Mouse (Mus musculus) heart, embryonic 15.5 days (tissue): Measurements from ENCODE around the gene Pygm. TPM values are rescaled to one million over a fixed set of nuclear protein-coding genes. Genes with fewer than 3 reads are reported as not detected.
A peak's percentile ranks its signal among the peaks of the same experiment; 100 is the strongest.

ENCODE experiments used
- ATAC-seq: fragments of 200-750 bp; cut with Nextera tagmentation; replicated peaks from 2 replicates; pipeline ENCODE4 v1.8.0; 2017; ENCODE audit warnings: low read depth, moderate TSS enrichment; ENCODE audit not compliant: insufficient number of reproducible peaks, insufficient read depth, low FRiP score
- H3K27ac ChIP-seq: fragments of 300-500 bp; sonication (generic); 2 replicates; pipeline ENCODE4 v1.5.1; 2015; ENCODE audit warnings: mild to moderate bottlenecking, inconsistent platforms
- H3K27me3 ChIP-seq: fragments of 300-500 bp; sonication (generic); 2 replicates; pipeline ENCODE4 v1.6.1; 2015; ENCODE audit warnings: inconsistent platforms
- H3K36me3 ChIP-seq: fragments of 300-500 bp; sonication (generic); 2 replicates; pipeline ENCODE4 v1.6.1; 2015; ENCODE audit warnings: mild to moderate bottlenecking, inconsistent platforms
- H3K4me1 ChIP-seq: fragments of 300-500 bp; sonication (generic); replicated peaks from 2 replicates; pipeline ENCODE4 v1.6.1; 2015; ENCODE audit warnings: inconsistent platforms
- H3K4me2 ChIP-seq: fragments of 300-500 bp; sonication (generic); 2 replicates; pipeline ENCODE4 v1.6.1; 2015; ENCODE audit warnings: inconsistent platforms, mild to moderate bottlenecking, moderate library complexity
- H3K4me3 ChIP-seq: fragments of 300-500 bp; sonication (generic); 2 replicates; pipeline ENCODE4 v1.5.1; 2015; ENCODE audit warnings: mild to moderate bottlenecking, inconsistent platforms
- H3K9ac ChIP-seq: fragments of 300-500 bp; sonication (generic); 2 replicates; pipeline ENCODE4 v1.6.1; 2015; ENCODE audit warnings: mild to moderate bottlenecking, inconsistent platforms
- H3K9me3 ChIP-seq: fragments of 300-500 bp; sonication (generic); replicated peaks from 2 replicates; pipeline ENCODE4 v1.6.1; 2016; ENCODE audit warnings: inconsistent platforms
- WGBS: fragments of 180-500 bp; shearing (Covaris S2); methylation state at CpG from one replicate; pipeline ENCODE4 v1.1.7; 2015; ENCODE audit warnings: mixed read lengths; 5-methylcytosine and 5-hydroxymethylcytosine counted together
- polyA plus RNA-seq: library from polyadenylated mRNA; unstranded; fragments of >200 nt; fragmentation: Nextera tagmentation; extraction: Ambion mirVana; gene quantifications from 2 replicates; pipeline ENCODE4 v1.2.1, GENCODE M21; 2015

The Pygm gene
- polyA plus RNA-seq, 1 experiment from 2014 or later, result 297 TPM

DNA sequence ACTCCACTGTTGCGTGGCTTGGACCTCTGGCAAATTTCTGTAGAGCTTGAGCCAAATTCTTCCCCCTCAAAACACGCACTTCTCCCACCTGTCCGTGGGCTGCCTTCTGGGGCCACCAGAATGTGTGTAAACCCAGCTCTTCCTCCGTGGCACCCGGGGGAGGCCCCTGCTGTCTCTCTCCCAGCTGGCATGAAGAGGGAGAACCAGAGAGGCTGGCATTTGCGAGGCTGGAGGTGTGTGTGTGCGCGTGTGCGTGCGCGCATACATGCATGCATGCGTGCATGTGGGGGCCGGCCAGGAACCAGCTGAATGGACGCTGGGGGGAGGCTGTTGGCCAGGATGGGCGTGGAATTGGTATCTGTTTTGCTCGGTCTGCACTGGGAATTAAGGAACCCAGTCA lies 39.0 kb downstream of the Pygm start:
- H3K36me3 ChIP-seq, result no peaks in the 10 kb centered on the region
- no peak overlapping the region for H3K27ac ChIP-seq
- peaks cover 97% of the 10 kb centered on the region for H3K27me3 ChIP-seq
- WGBS, result 79% methylated on average over 16 of the region's 16 CpGs
- H3K9ac ChIP-seq, result no peak overlapping the region
- H3K4me2 ChIP-seq, result no peak overlapping the region
- no peaks in the 10 kb centered on the region for H3K9me3 ChIP-seq
- H3K4me3 ChIP-seq, result no peak overlapping the region
- H3K4me1 ChIP-seq, result peaks cover 13% of the 10 kb centered on the region
- ATAC-seq, result no peak

GRCm38 (mm10) chr19:6424137-6424881 lies 40.1 kb downstream of the Pygm start:
- no peak for ATAC-seq
- H3K4me3 ChIP-seq, result no peak overlapping the region
- H3K4me1 ChIP-seq, result peaks cover 15% of the 10 kb centered on the region
- no peak overlapping the region for H3K9ac ChIP-seq
- H3K27me3 ChIP-seq, result peaks cover 97% of the 10 kb centered on the region
- no peaks in the 10 kb centered on the region for H3K9me3 ChIP-seq
- H3K36me3 ChIP-seq, result no peaks in the 10 kb centered on the region
- H3K4me2 ChIP-seq, result no peak overlapping the region
- no peak overlapping the region for H3K27ac ChIP-seq
- 51% methylated on average over 8 of the region's 8 CpGs for WGBS

GRCm38 (mm10) chr19:6425595-6425994 lies 41.4 kb downstream of the Pygm start:
- no peaks in the 10 kb centered on the region for H3K36me3 ChIP-seq
- H3K4me2 ChIP-seq, result no peak overlapping the region
- no peaks in the 10 kb centered on the region for H3K9me3 ChIP-seq
- no peak overlapping the region for H3K27ac ChIP-seq
- peaks cover 15% of the 10 kb centered on the region for H3K4me1 ChIP-seq
- 46% methylated on average over 5 of the region's 5 CpGs for WGBS
- ATAC-seq, result no peak
- no peak overlapping the region for H3K9ac ChIP-seq
- H3K4me3 ChIP-seq, result no peak overlapping the region
- peaks cover 97% of the 10 kb centered on the region for H3K27me3 ChIP-seq

DNA sequence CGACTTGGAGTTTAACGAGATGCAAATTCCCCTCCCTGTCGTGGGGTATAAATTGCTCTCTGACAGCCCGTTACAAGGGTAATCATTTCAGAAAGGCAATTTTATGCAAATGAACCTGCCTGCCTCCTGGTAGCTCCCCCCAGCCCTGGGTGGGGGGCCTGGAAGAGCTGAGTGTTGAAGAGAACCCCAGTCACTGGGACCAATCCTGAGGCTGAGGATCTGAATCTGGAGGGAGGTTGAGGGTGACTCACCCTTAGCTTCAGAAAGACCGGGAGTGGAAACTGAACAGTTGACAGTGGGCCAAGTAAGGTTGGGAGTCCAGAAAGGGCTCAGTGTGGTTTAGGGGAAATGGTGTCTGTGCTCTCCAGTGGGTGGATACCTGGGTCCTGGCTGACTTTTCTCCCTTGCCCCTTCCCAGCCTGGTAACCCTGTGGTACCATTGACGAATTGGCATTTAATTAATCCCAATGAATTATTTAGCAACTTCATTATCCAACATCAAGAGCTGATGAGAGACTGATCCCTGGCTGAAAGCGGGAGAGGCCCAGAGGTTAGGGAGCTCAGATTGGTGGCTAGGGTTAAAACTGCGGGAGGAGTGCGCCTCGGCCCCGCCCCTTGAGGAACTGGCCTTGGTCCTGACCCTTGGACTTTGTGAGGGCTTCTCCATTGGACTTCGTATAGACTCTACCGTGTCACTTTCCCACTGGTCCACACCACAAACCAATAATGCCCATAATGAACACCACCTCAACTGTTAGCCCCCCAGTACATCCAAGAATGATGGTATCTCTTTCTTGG lies 42.7 kb downstream of the Pygm start:
- 22% methylated on average over 13 of the region's 13 CpGs for WGBS
- H3K4me2 ChIP-seq, result no peak overlapping the region
- H3K36me3 ChIP-seq, result no peaks in the 10 kb centered on the region
- no peak overlapping the region for H3K4me3 ChIP-seq
- H3K9me3 ChIP-seq, result no peaks in the 10 kb centered on the region
- peaks cover 15% of the 10 kb centered on the region for H3K4me1 ChIP-seq
- peaks cover 97% of the 10 kb centered on the region for H3K27me3 ChIP-seq
- no peak overlapping the region for H3K9ac ChIP-seq
- H3K27ac ChIP-seq, result no peak overlapping the region
- no peak for ATAC-seq

DNA sequence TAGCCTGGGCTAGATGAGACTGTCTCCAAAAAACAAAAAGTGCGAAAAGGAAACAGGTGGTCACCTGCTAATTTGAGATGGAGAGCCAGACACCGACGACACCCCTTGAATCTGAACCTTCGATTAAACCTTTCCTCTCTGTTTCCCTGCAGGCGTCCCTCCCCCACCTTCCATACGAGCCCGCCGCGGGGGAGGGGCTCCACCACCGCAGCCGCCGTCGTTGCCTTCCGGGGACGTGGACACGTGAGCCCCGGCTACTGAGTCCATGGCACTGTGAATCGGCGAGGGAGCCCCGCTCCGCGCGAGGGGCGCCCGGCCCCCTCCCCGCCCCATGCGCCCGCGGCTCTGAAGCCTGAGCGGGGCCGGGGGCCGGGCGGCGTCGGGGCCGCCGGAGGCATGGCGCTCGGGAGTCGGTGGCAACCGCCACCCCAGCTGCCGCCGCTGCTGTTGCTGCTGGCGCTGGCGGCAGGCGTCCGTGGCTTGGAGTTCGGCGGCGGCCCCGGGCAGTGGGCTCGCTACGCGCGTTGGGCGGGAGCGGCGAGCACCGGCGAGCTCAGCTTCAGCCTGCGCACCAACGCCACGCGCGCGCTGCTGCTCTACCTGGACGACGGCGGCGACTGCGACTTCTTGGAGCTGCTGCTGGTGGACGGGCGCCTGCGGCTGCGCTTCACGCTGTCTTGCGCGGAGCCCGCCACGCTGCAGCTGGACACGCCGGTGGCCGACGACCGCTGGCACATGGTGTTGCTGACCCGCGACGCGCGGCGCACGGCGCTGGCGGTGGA lies 43.6 kb downstream of the Pygm start:
- peak overlapping the region; percentile 39 for H3K4me3 ChIP-seq
- H3K27ac ChIP-seq, result no peak overlapping the region
- no peaks in the 10 kb centered on the region for H3K36me3 ChIP-seq
- no peaks in the 10 kb centered on the region for H3K9me3 ChIP-seq
- no peak overlapping the region for H3K9ac ChIP-seq
- under 1% methylated on average over 94 of the region's 94 CpGs for WGBS
- peaks cover 96% of the 10 kb centered on the region for H3K27me3 ChIP-seq
- H3K4me1 ChIP-seq, result peaks cover 15% of the 10 kb centered on the region
- ATAC-seq, result no peak
- peak overlapping the region; percentile 55 for H3K4me2 ChIP-seq

DNA sequence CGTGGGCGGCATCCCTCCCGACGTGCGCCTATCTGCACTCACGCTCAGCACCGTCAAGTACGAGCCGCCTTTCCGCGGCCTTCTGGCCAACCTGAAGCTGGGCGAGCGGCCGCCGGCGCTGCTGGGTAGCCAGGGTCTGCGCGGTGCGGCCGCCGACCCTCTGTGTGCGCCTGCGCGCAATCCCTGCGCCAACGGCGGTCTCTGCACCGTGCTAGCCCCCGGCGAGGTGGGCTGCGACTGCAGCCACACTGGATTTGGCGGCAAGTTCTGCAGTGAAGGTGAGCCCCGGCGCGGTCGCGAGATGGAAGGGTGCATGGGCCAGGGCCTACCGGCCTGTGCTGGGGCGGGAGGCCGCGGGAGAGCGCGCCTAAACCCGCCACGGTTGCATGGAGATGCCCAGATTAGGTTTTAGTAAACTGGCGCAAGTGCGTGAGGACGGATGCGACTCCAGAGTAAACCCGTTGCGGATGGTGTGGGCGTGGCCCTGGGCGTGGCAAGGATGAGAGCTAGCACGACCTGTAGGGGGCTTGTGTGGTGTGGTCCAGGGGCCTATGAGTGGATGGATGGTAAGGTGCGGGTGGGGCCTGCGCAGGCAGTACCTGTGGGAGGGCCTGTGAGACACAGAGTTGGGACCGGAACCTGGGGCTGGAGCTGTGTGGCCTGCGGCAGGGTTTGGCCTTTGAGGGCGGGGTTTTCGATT lies 44.5 kb downstream of the Pygm start:
- peak overlapping the region; percentile 55 for H3K4me2 ChIP-seq
- H3K27ac ChIP-seq, result no peak overlapping the region
- H3K9ac ChIP-seq, result no peak overlapping the region
- 0 out of 2 replicates have a peak, but pooled peaks have one; percentile 9 for ATAC-seq
- under 1% methylated on average over 60 of the region's 60 CpGs for WGBS
- peak overlapping the region; percentile 39 for H3K4me3 ChIP-seq
- H3K9me3 ChIP-seq, result no peaks in the 10 kb centered on the region
- H3K4me1 ChIP-seq, result peaks cover 15% of the 10 kb centered on the region
- H3K36me3 ChIP-seq, result no peaks in the 10 kb centered on the region
- peaks cover 90% of the 10 kb centered on the region for H3K27me3 ChIP-seq

DNA sequence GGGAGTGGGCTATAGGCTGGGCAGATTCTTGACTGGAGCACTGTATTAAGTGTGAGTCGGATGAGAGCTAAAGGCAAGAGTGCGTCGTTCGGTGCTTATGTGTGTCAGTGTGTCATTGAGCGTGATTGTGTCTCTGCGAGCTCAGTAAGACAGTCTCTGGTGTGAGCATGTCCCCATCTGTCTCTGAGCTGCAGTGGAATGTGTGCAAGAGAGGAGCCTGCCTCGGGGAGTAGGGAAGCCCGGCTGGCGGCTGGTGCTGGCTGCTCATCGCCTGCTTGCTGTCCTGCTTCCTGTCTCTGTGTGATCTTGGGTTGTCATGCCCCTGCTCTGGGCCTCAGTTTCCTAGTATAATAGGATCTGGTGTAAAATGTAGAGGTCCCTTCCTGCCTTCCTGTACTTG lies 58.8 kb downstream of the Pygm start:
- no peak for ATAC-seq
- H3K4me2 ChIP-seq, result no peak overlapping the region
- 63% methylated on average over 10 of the region's 10 CpGs for WGBS

GRCm38 (mm10) chr19:6445761-6446423 lies 61.7 kb downstream of the Pygm start:
- Histone ChIP-seq H3K4me3 (no peak overlapping the region), H3K4me2 (no peak overlapping the region), H3K9ac (no peak overlapping the region), H3K27ac (no peak overlapping the region), H3K9me3 (no peaks in the 10 kb centered on the region), H3K36me3 (no peaks in the 10 kb centered on the region), H3K27me3 (peaks cover 69% of the 10 kb centered on the region), H3K4me1 (peaks cover 21% of the 10 kb centered on the region)
- ATAC-seq, result no peak
- 42% methylated on average over 10 of the region's 10 CpGs for WGBS

More for the DNA sequence above, 58.8 kb downstream of the Pygm start:
- Histone ChIP-seq H3K27me3 (peaks cover 46% of the 10 kb centered on the region), H3K9ac (no peak overlapping the region), H3K36me3 (no peaks in the 10 kb centered on the region), H3K4me1 (peaks cover 9% of the 10 kb centered on the region), H3K9me3 (no peaks in the 10 kb centered on the region), H3K27ac (no peak overlapping the region), H3K4me3 (no peak overlapping the region)

- WGBS, result 48% methylated on average over 7 of the region's 7 CpGs
- ATAC-seq, result no peak
- no peak overlapping the region for H3K9ac ChIP-seq
- H3K4me2 ChIP-seq, result no peak overlapping the region
- H3K27ac ChIP-seq, result no peak overlapping the region
- H3K9me3 ChIP-seq, result no peaks in the 10 kb centered on the region
- H3K4me3 ChIP-seq, result no peak overlapping the region
- H3K4me1 ChIP-seq, result peaks cover 21% of the 10 kb centered on the region
- no peaks in the 10 kb centered on the region for H3K36me3 ChIP-seq
- H3K27me3 ChIP-seq, result peaks cover 65% of the 10 kb centered on the region
These were observed 62.7 kb downstream of the Pygm start for GRCm38 (mm10) chr19:6446736-6447437.
